Mouse (Mus musculus) gonadal fat pad, adult 2 months (tissue): ENCODE results near the gene Itih5. TPM values are rescaled to one million over a fixed set of nuclear protein-coding genes. Genes with fewer than 3 reads are reported as not detected.

Experiments used
- polyA plus RNA-seq: library from polyadenylated mRNA; depleted of rRNA; stranded (reverse); fragments of >200 nt; gene quantifications from 2 replicates; pipeline ENCODE4 v1.2.3, GENCODE M21; 2012; rRNA removed

Gene Itih5
- polyA plus RNA-seq, 1 experiment: 82.6 TPM

Other genes starting within 250 kb of the Itih5 start
- gene Taf3, start 105.0 kb upstream of the Itih5 start, polyA plus RNA-seq: 7.7 and 8.8 TPM in 2 replicates
- gene Atp5c1, start 73.1 kb upstream of the Itih5 start, polyA plus RNA-seq: 309 and 387 TPM in 2 replicates
- gene Kin, start 73.0 kb upstream of the Itih5 start, polyA plus RNA-seq: 4.8 and 5.0 TPM in 2 replicates
- 3.3 and 5.5 TPM in 2 replicates for gene Itih2, start 22.2 kb upstream of the Itih5 start, polyA plus RNA-seq
- gene Sfmbt2, start 216.9 kb downstream of the Itih5 start, polyA plus RNA-seq: 1.2 and 1.5 TPM in 2 replicates